ENCODE assay signal across 10 mouse cellular contexts in genomic region chr13:99239161-99239530, GRCm38 (mm10). TPM values are rescaled to one million over a fixed set of nuclear protein-coding genes. Genes with fewer than 3 reads are reported as not detected.
DNase-seq lines count a peak whose midpoint lies in the region; ATAC-seq and TF ChIP-seq lines count a peak whose summit lies in the region.
"Had no signal": no experiment of that assay in that cellular context is flagged by ENCODE, and none has a peak within 500 bp of the region (broad histone marks: within the 10 kb centered on the region; RNA-seq: fewer than 3 reads in every experiment).

No protein-coding gene starts in this region.

- no peaks in the 10 kb centered on the region for H3K36me3 ChIP-seq in heart, embryonic 12.5 days
- H3K36me3 ChIP-seq in hindbrain, postnatal 0 days (ENCODE audit: insufficient read depth, low read length), result no peaks in the 10 kb centered on the region
- H3K36me3 ChIP-seq in midbrain, embryonic 13.5 days, result no peaks in the 10 kb centered on the region
- H3K36me3 ChIP-seq: G1E had no signal

- no peak for DNase-seq in heart, postnatal 36 days
- peak; percentile 57 for DNase-seq in ZHBTc4 (ENCODE audit: low read depth, low spot score)
- no peak for DNase-seq in hindbrain, postnatal 0 days (ENCODE audit: low spot score)
- DNase-seq in thymus, postnatal 14 days, result no peak
- DNase-seq in cerebellum, adult 9-10 months, result no peak
- no peak for DNase-seq in urinary bladder, postnatal 10 days (ENCODE audit: low spot score)
- DNase-seq: cerebellum, postnatal 36 days had no signal

- no peak overlapping the region for H3K4me3 ChIP-seq in heart, embryonic 12.5 days
- no peak overlapping the region for H3K4me3 ChIP-seq in hindbrain, postnatal 0 days (ENCODE audit: low read length)
- no peak overlapping the region for H3K4me3 ChIP-seq in midbrain, embryonic 13.5 days (replicated peaks)

- H3K27ac ChIP-seq in heart, embryonic 12.5 days (ENCODE audit: poor library complexity, severe bottlenecking), result peak overlapping the region; percentile 94
- H3K27ac ChIP-seq in hindbrain, postnatal 0 days, result peak overlapping the region; percentile 64; the same call in 1 of the 2 replicates
- H3K27ac ChIP-seq in midbrain, embryonic 13.5 days, result peak overlapping the region; percentile 55; the same call in 1 of the 2 replicates

- no peaks in the 10 kb centered on the region for H3K27me3 ChIP-seq in heart, embryonic 12.5 days (replicated peaks)
- H3K27me3 ChIP-seq in hindbrain, postnatal 0 days (ENCODE audit: insufficient read depth, low read length), result no peaks in the 10 kb centered on the region
- no peaks in the 10 kb centered on the region for H3K27me3 ChIP-seq in midbrain, embryonic 13.5 days

- intact Hi-C loops in heart, postnatal 36 days (cut with DNase I), result loop anchor here (2.0 kb wide), 1 partner anchor 78 kb away; no protein-coding TSS in a partner anchor

- H3K9ac ChIP-seq in heart, embryonic 12.5 days, result no peak overlapping the region
- H3K9ac ChIP-seq in hindbrain, postnatal 0 days (replicated peaks; ENCODE audit: low read length), result no peak overlapping the region
- H3K9ac ChIP-seq in midbrain, embryonic 13.5 days (replicated peaks), result no peak overlapping the region

- no peak; the same call in 1 of the 2 replicates for ATAC-seq in heart, embryonic 12.5 days (ENCODE audit: insufficient number of reproducible peaks, low FRiP score)
- peak; percentile 31; the same call in 1 of the 2 replicates for ATAC-seq in hindbrain, postnatal 0 days
- ATAC-seq in midbrain, embryonic 13.5 days, result no peak

- TF ChIP-seq CTCF in hindbrain, postnatal 0 days (IDR thresholded peaks at IDR 0.05; ENCODE audit: low read depth), result no peak

- H3K9me3 ChIP-seq in heart, embryonic 12.5 days (replicated peaks), result no peaks in the 10 kb centered on the region
- H3K9me3 ChIP-seq in hindbrain, postnatal 0 days (ENCODE audit: low read length), result no peaks in the 10 kb centered on the region
- no peaks in the 10 kb centered on the region for H3K9me3 ChIP-seq in midbrain, embryonic 13.5 days
- H3K9me3 ChIP-seq: G1E had no signal

- peaks cover 43% of the 10 kb centered on the region for H3K4me1 ChIP-seq in heart, embryonic 12.5 days (replicated peaks)
- peaks cover 13% of the 10 kb centered on the region; the same call in 1 of the 2 replicates for H3K4me1 ChIP-seq in hindbrain, postnatal 0 days (ENCODE audit: insufficient read depth, low read length)
- H3K4me1 ChIP-seq in midbrain, embryonic 13.5 days (replicated peaks), result peaks cover 19% of the 10 kb centered on the region

- peak overlapping the region; percentile 12; the same call in 1 of the 2 replicates for H3K4me2 ChIP-seq in heart, embryonic 12.5 days
- no peak overlapping the region for H3K4me2 ChIP-seq in hindbrain, postnatal 0 days (ENCODE audit: low read depth, low read length)
- no peak overlapping the region for H3K4me2 ChIP-seq in midbrain, embryonic 13.5 days (replicated peaks)

- 12% methylated on average over 7 of the region's 7 CpGs for WGBS in heart, embryonic 12.5 days
- WGBS in hindbrain, postnatal 0 days, result 23% methylated on average over 7 of the region's 7 CpGs
- WGBS in midbrain, embryonic 13.5 days, result 36% methylated on average over 7 of the region's 7 CpGs

RNA-seq across cellular contexts. Expression of gene Zfp366, which starts 54.5 kb away (rescaled TPM):
- 0.12 and 0.36 TPM in 2 replicates for polyA plus RNA-seq in heart, embryonic 12.5 days (2016; fragmentation: Nextera tagmentation; extraction: Ambion mirVana)
- 10 to 100 TPM in 1 of 2 experiments, 1 to 10 TPM in 1; 7.5 to 12.1 TPM for total RNA-seq in heart, postnatal 36 days (2021)
- total RNA-seq in hindbrain, postnatal 0 days (2014; rRNA removed), result 1.6 and 2.2 TPM in 2 replicates
- polyA plus RNA-seq in hindbrain, postnatal 0 days (2015; fragmentation: Nextera tagmentation; extraction: Ambion mirVana), result 0.30 and 0.34 TPM in 2 replicates
- 0.54 and 0.62 TPM in 2 replicates for polyA plus RNA-seq in midbrain, embryonic 13.5 days (2015; fragmentation: Nextera tagmentation; extraction: Ambion mirVana)
- polyA plus RNA-seq: G1E had no signal
